Mouse (Mus musculus) heart, postnatal 14 days (tissue): ENCODE measurements around the gene Dennd6b. TPM values are rescaled to one million over a fixed set of nuclear protein-coding genes. Genes with fewer than 3 reads are reported as not detected.
A peak's percentile ranks its signal among the peaks of the same experiment; 100 is the strongest.

Experiments
- DNase-seq, 2 experiments: peaks; one replicate each; pipeline ENCODE4 v3.0.0; 2021 to 2022
- intact Hi-C: fragments of 180-260 bp; cut with DNase I; formaldehyde crosslinking; loops from one replicate; pipeline ENCODE4 v1.15.1; 2025
- total RNA-seq, 2 experiments: library from RNA; stranded (reverse); gene quantifications; 2 replicates each; pipeline ENCODE4 v1.2.3; 2021

Dennd6b gene
- total RNA-seq, 2 experiments from 2014 or later: 9.7 to 10.1 TPM

DNA sequence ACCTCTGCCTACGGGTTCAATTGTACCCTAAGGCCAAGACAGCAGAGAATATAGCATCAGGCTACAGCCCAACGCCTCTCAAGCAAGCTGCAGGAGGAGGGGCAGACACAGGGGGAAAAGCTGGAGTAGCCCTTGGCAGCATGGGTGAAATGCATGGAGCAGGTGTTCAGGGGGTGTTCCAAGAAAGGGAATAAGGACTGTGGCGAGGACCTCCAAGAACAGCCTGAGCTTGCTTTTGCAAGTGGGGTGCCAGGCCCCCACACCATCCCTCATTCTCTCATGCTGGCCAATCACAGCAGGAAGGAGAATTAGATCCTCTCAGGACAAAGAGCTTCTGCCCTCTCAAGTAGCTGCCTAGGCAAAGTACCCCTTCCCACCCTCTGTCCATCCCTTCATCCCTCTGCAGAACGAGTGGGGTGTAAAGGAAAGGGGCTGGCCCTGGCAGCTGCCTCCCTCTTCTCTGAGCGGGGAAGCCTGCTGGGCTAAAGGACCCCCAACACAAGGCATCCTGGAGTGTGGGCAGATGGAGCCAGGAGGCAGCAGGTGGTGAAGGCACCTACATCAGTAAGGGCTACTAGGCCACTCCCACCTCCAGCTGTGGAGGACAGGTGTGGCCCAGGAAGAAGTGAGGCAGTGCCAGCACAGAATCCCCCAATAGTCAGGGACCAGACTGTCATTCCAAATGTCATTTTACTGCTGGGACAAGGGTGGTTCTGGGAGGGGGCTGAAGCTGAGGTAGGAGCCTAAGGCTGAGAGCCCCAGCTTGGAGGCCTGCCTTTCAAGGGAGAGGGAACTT, 12.0 kb downstream of the Dennd6b start:
- no peak for DNase-seq
- intact Hi-C loops: no loop called here

DNA sequence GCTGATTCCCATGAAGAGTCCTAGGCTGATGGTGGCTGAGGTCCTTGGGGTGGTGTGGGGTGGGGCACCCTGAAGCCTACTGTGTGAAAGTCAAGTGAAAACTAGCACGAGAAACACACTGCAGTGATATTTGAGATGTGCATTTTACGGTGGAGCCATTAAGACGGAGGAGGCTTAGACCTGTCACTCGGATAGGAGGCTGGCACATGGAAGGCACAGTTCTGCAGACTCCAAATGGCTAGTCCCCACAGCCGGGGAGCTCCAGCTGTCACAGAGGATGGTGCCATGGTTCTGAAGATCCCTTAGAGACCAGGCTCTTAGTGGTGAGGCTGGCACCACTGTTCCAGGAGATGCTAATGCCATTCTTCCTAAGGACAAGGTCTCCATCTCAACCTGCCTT, 13.5 kb downstream of the Dennd6b start:
- no peak for DNase-seq
- intact Hi-C loops: loop anchor here (1.0 to 2.0 kb wide), 2 partner anchors 14 to 25 kb away; partner anchors contain the start of gene Dennd6b

DNA sequence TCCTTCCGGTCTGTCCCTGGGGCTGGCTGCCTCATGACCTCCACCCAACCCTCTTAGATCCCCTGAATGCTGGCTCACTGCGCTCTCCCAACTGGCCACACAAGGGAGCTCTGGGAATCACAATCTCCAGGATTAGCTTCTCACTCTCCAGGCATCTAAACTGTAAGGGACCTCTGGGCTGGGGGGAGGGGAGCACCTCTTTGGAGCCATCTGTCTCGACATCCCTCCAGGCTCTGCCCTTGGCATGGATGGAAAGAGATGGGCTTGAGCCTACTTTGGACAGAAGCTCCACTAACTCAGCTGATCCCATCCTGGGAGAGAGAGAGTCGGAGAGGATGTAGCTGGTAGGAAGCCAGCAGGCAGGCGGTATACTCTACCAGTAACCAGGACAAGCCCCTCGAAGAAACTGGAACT, 14.0 kb downstream of the Dennd6b start:
- peak in 1 of 2 experiments; percentile 71 for DNase-seq
- intact Hi-C loops: loop anchor here (1.0 to 2.0 kb wide), 2 partner anchors 14 to 26 kb away; partner anchors contain the start of gene Dennd6b

GRCm38 (mm10) chr15:89181561-89182270, 14.6 kb downstream of the Dennd6b start:
- no peak for DNase-seq

DNA sequence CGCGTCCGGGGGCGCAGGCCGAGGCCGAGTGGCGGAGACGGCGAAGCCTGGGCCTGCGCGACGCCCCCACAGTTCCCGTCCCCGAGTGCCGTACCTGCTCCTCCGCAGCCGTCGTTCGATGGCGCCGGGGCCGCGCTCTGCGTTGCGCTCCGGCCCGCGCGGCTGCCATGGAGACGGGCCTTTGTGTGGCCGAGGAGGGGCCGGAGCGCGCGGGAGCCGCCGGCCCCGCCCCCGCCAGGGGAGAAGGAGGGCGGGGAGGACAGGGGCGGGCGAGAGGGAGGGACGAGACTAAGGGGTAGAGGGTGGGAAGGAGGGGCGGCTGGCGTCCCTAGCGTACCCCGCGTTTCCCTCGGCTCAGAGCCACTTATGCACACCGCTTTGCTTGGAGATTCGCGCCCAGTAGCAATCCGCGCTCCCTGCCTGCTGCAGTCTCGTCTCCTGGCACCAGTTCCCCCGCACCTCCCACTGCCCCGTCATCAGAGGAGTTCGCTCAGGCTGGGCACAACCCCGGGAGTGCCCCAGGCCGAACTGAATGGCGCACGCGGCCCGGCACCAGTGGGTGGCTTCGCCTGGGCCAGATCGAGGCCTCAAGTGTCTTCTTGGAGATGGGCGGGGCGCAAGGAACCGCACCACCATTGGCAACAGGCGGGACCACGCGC, 15.6 kb downstream of the Dennd6b start, which contains the start of gene Plxnb2:
Gene Plxnb2, minus strand, starts transcription at position 218 of the 659 bp plus-strand sequence.
- peak; percentile 85 to 88 for DNase-seq
- intact Hi-C loops: no loop called here

More at GRCm38 (mm10) chr15:89181561-89182270, 14.6 kb downstream of the Dennd6b start:
- intact Hi-C loops: loop anchor here (1.0 to 2.0 kb wide), 2 partner anchors 15 to 27 kb away; partner anchors contain the start of gene Dennd6b

DNA sequence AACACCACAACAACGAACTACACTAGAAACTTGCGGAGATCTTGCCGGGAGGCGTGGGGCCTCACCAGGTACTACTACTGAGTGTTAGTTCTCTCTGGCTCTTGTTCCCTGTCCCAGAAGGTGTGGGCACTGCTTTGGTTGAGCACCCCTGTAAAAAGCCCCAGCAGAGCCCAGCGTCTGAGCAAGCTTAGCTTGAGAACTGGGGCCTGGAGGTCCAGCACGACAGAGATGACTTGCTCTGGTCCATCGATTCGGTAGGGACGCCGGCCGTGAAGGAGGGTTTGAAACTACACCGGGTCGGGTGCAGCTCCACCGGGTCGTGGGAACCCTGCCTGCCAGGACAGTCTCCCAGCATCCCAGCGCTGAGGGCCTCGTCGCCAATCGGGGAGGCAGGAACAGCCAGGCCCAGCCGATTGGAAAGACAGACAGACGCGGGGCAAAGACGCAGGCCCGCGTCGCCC, 16.2 kb downstream of the Dennd6b start:
- intact Hi-C loops: no loop called here
- peak; percentile 43 to 51 for DNase-seq

DNA sequence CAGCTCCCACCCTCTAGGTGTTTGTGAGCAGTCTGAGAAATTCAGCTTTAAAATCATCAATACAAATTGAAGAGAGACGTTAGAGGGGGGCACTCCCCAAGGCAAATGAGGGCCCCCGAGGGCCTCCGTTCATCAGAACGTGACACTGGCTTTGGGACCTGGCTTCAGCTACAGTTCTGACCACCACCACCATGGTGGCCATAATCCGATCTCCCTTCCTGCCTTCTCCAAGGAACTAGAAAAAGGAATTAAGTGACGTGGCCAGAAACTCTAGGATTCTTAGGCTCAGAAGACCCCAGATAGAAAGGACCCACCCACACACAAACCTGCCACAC, 16.7 kb downstream of the Dennd6b start:
- no peak for DNase-seq
- intact Hi-C loops: no loop called here

- intact Hi-C loops: no loop called here
These were observed 17.2 kb downstream of the Dennd6b start for GRCm38 (mm10) chr15:89178954-89179629.

GRCm38 (mm10) chr15:89178260-89178860, 17.9 kb downstream of the Dennd6b start:
- intact Hi-C loops: no loop called here
- peak in 1 of 2 experiments; percentile 49 for DNase-seq

More at GRCm38 (mm10) chr15:89178954-89179629, 17.2 kb downstream of the Dennd6b start:
- peak; percentile 75 to 82 for DNase-seq

DNA sequence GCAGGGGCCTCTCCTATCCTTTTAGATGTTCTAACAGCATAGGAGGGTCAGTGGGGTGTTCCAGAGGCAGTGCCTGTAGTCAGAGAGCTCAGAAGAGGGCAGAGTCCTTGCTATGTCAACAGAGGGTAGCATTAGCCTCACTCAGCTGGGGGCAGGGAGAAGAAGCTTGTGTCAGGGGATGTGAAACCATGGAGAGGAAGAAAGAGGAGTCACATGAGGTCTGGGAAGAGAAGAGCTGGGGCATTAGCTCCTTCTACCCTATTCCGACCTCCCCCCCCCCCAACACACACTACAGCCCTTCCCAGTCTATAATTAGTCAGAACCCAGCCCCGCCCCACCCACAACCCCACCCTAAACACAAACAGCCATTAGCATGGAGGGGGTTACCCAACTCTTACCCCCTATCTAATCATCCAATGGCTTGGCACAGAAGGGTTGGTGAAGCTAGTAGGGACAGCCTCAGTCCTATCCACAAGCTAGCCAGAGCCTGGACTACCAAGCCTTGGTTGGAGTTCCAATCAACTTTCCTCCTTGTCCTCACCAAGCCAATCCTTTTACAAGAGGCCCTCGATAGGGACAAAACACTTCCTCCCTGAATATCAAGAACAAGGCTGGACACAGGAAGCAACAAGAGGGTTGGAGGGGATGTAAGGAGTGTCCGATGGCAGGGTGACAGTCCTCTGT, 18.6 kb downstream of the Dennd6b start:
- intact Hi-C loops: no loop called here
- DNase-seq: no peak

- intact Hi-C loops: no loop called here
- peak; percentile 89 to 94 for DNase-seq
These were observed 19.2 kb downstream of the Dennd6b start for GRCm38 (mm10) chr15:89177121-89177520.

- DNase-seq: no peak
- intact Hi-C loops: no loop called here
These were observed 20.7 kb downstream of the Dennd6b start for GRCm38 (mm10) chr15:89175411-89176155.

DNA sequence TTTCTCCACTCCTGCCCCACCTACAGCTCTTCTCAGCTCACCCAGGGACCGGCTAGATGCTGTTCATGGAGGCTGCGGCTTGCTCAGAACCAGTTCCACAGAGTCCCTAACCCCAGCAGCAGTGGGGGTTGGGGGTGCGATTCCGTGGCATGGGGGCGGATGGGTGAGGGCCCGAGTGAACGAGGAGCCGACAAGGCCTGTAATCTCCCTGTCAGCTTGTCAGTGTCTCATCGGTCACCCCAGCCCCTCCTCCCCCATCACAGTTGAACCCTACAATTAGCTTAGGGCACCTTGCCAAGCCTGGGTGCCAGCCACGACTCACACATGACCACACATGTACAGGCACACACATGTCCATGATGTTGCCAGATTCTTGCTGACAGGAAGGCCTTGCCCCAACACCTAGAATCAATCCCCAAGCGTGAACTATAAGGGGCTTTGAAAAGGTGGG, 21.4 kb downstream of the Dennd6b start:
- intact Hi-C loops: no loop called here
- no peak for DNase-seq

GRCm38 (mm10) chr15:89173906-89174214, 22.4 kb downstream of the Dennd6b start:
- peak; percentile 56 to 70 for DNase-seq
- intact Hi-C loops: no loop called here

DNA sequence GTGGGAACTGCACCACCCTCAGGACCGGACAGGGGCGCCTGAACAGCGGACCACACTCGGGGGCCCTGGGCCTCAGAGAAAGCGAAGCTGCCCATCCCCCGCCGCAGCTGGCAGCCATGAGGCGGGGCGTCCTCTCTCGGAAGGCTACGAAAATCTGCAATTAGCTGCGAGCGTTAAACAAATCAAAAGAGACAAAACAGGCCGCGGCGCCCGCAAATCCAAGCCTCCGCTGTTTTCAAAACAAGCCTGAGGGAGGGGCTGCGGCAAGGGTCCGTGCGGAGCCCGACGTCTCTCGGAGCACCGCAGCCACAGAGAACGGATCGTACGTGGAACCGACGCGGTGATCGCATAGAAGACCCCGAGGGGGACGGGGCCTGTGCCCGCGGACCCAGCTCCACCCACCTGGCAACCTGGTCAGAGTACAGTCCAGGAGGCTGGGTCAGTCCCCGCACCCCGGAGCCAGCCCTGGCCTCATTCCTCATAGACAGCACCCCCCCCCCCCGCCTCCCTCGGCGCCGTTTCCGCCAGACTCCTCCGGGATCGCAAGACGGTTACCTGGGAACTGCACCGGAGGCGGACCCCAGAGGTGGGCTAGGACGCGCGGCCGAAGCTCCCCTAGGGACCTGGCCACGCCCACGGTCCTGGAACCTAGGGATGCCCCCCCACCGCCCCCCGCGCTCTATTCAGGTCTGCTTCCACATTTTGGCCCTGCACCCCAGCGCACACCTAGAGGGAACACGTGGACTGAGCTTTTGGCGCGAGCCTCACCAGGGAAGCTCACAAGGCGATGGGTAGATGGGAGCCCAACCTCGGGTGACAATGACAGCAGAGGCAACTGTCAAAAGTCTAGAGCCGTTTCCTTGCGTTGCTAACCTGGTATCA, 23.0 kb downstream of the Dennd6b start:
- intact Hi-C loops: no loop called here
- peak in 1 of 2 experiments; percentile 56 for DNase-seq

- intact Hi-C loops: no loop called here
- DNase-seq: no peak
These were observed 23.9 kb downstream of the Dennd6b start for GRCm38 (mm10) chr15:89172276-89172935.

DNA sequence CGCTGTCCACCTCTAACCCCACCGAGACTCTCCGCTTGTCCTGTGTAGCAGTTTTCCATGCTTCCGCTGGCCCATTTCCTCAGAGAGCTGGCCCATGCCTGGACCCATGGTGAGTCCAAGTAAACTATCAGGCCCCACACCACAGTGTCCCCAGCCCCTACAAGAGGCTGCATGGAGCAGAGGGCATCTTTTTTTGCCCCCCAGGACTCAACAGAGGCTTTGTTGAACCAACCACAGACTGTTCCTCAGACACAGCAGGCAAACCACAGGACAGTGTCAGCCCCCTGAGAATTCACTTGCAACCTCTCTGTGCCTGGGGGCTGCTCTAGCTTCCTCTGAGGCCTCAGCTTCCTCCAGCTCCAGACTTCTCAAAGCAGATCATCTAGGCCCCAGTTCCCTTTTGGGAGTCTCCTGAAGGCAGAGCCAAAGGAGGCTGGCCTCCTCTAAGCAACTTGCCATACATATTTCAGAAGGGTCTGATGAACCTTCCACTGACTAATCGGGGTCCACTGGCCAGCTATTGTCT, 24.7 kb downstream of the Dennd6b start:
- no peak for DNase-seq
- intact Hi-C loops: no loop called here
